Mouse (Mus musculus): ENCODE measurements around the gene Vmn1r119. TPM values are rescaled to one million over a fixed set of nuclear protein-coding genes. Genes with fewer than 3 reads are reported as not detected.
"Not testable (repeated sequence)": the region's sequence is repeated elsewhere in the genome, so short reads cannot be mapped to it uniquely, and the experiment has no call there.

The Vmn1r119 gene
- polyA plus RNA-seq (2016; fragmentation: Nextera tagmentation; extraction: Ambion mirVana), result not detected in 2 replicates

- not testable (repeated sequence) for DNase-seq (ENCODE audit: low spot score); H3K4me3 ChIP-seq
- no CpG with 5 or more reads among the region's 2 CpGs for WGBS
These were observed at the start of gene Vmn1r119 for GRCm38 (mm10) chr7:21012355-21012754. Gene Vmn1r119, minus strand, starts transcription at chr7:21012455.

GRCm38 (mm10) chr7:21053684-21054083 lies 41.4 kb upstream of the Vmn1r119 start, which contains the start of gene Vmn1r120:
Gene Vmn1r120, minus strand, starts transcription at chr7:21053784.
- not testable (repeated sequence) for H3K27ac ChIP-seq; DNase-seq (ENCODE audit: low spot score); H3K36me3 ChIP-seq; H3K27me3 ChIP-seq (ENCODE audit: low read depth, poor library complexity, severe bottlenecking); H3K4me1 ChIP-seq; H3K4me3 ChIP-seq; H3K9me3 ChIP-seq (replicated peaks)
- 89% methylated on average over 1 of the region's 1 CpGs for WGBS

More at GRCm38 (mm10) chr7:21012355-21012754, at the start of gene Vmn1r119:
- H3K36me3 ChIP-seq; H3K4me1 ChIP-seq; H3K27me3 ChIP-seq (ENCODE audit: low read depth, poor library complexity, severe bottlenecking); H3K27ac ChIP-seq; H3K9me3 ChIP-seq (replicated peaks): not testable (repeated sequence)

Other genes starting within 250 kb of the Vmn1r119 start
- gene Vmn1r112, start 241.3 kb downstream of the Vmn1r119 start, polyA plus RNA-seq (2016; fragmentation: Nextera tagmentation; extraction: Ambion mirVana), result not detected in 2 replicates
- gene Vmn1r113, start 225.2 kb downstream of the Vmn1r119 start, polyA plus RNA-seq (2016; fragmentation: Nextera tagmentation; extraction: Ambion mirVana), result not detected in 2 replicates
- gene Vmn1r114, start 200.3 kb downstream of the Vmn1r119 start, polyA plus RNA-seq (2016; fragmentation: Nextera tagmentation; extraction: Ambion mirVana), result not detected in 2 replicates
- gene Vmn1r115, start 167.5 kb downstream of the Vmn1r119 start, polyA plus RNA-seq (2016; fragmentation: Nextera tagmentation; extraction: Ambion mirVana), result not detected in 2 replicates
- gene Vmn1r116, start 140.2 kb downstream of the Vmn1r119 start, polyA plus RNA-seq (2016; fragmentation: Nextera tagmentation; extraction: Ambion mirVana), result not detected in 2 replicates
- not detected in 2 replicates for gene Vmn1r117, start 128.3 kb downstream of the Vmn1r119 start, polyA plus RNA-seq (2016; fragmentation: Nextera tagmentation; extraction: Ambion mirVana)
- gene Vmn1r118, start 100.1 kb downstream of the Vmn1r119 start, polyA plus RNA-seq (2016; fragmentation: Nextera tagmentation; extraction: Ambion mirVana), result not detected in 2 replicates
- gene Vmn1r120, start 41.3 kb upstream of the Vmn1r119 start, polyA plus RNA-seq (2016; fragmentation: Nextera tagmentation; extraction: Ambion mirVana), result not detected in 2 replicates
- not detected in 2 replicates for gene Vmn1r121, start 86.1 kb upstream of the Vmn1r119 start, polyA plus RNA-seq (2016; fragmentation: Nextera tagmentation; extraction: Ambion mirVana)
- not detected in 2 replicates for gene Vmn1r122, start 121.7 kb upstream of the Vmn1r119 start, polyA plus RNA-seq (2016; fragmentation: Nextera tagmentation; extraction: Ambion mirVana)
- gene Vmn1r123, start 149.7 kb upstream of the Vmn1r119 start, polyA plus RNA-seq (2016; fragmentation: Nextera tagmentation; extraction: Ambion mirVana), result not detected in 2 replicates
- gene Gm5157, start 178.0 kb upstream of the Vmn1r119 start, polyA plus RNA-seq (2016; fragmentation: Nextera tagmentation; extraction: Ambion mirVana), result not detected in 2 replicates
- gene Vmn1r124, start 248.2 kb upstream of the Vmn1r119 start, polyA plus RNA-seq (2016; fragmentation: Nextera tagmentation; extraction: Ambion mirVana), result not detected in 2 replicates